Mouse (Mus musculus) spleen, adult 12 weeks (tissue): Measurements from ENCODE around the gene Sh3pxd2b.
A peak's percentile ranks its signal among the peaks of the same experiment; 100 is the strongest.

ENCODE experiments used
- DNase-seq: peaks from one replicate; pipeline ENCODE4 v3.0.0; 2022; ENCODE audit warnings: low spot score

Gene Sh3pxd2b

DNA sequence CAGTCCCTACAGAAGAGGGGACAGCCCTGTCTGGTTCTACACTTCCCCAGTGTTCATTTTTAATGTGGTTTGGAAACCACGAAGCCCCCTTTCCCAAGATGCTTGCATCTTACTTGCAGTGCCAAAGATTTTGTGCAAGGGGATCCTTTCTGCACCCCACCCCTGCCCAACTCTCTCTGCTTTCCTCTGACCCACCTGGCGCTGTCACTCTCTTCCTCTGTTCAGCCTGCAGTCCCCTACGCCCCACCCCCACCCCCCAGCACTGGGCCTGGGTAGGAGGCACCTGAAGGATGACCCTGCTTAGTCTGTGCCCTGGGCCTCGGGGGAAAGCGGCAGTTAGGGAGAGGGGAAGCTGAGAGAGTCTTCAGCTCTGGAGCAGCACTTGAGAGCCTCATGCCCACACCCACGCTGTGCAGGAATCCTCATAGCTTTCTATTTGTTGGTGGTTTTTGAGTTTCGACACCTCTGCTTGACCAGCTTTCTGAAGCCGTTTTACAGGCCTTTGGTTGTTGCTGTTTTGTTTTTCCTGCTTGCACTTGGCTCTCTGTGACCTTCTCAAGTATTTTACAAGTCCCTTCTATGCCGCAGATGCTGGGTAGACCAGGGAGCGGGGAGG lies 77.5 kb downstream of the Sh3pxd2b start:
- no peak for DNase-seq

DNA sequence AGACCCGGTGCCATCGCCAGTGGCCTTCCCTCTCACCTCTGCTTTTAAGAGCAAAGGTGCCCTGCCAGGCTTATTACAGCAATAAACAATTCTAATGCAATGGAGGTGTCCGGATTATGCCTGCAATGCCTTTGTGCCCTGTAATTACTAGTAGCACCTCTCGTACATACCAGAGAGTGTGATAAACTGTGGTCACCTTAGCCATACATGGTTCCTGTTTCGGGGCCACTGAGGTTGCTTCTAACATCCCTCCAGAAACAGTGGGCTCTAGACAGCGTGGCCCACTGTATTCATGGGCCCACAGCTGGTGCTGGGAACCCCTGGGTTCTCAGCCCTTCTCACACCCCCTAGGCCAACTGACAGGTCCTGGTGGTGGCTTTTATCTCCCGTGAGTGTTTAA lies 79.9 kb downstream of the Sh3pxd2b start:
- DNase-seq = no peak

DNA sequence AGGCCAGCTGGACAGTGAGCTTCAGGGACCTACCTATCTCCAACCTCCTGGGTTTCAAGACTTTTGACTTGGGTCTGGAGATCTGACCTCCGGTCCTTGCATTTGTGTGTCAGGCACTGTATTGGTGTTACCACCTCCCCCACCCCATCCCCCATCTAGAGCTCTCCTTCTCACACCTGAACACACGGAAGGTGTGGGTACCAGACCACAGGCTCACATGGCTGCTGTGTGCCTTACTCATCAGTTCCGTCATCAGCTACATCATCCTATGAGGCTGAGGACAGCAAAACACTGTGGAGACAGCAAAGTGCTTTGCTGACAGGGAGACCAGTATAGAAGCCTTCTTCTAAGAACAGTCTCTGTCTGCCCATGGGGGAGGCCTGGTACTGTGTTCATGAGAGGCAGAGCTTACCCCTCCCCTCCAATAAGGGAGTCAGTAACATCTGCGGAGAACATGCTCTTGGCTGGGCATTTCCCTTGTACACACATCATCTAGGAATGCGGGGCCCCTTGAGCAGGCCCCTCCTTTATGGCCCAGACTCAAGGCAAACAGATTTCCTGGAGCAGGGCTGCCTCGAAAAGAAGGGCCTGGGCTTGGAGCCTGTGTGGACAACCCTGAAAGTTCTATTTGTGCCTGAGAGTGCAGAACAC lies 87.9 kb downstream of the Sh3pxd2b start:
- DNase-seq = no peak

DNA sequence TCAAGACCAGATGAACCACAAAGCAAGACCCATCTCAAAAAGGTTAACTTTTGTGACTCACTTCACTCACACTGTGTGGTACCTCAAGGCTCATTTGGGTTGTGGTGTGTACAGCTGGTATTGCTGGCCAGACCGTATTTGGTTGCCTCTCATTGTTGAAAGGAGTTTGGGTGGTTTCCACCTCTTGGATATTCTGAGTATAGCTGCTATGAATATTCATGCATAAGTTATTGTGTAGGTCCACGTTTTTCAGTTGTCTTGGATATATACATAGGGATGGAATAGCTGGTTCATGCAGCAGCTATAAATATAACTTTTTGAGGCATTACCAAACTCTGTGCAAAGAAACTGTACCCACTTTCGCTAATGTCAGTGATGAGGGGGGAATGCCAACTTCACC lies 95.0 kb downstream of the Sh3pxd2b start:
- DNase-seq = no peak

DNA sequence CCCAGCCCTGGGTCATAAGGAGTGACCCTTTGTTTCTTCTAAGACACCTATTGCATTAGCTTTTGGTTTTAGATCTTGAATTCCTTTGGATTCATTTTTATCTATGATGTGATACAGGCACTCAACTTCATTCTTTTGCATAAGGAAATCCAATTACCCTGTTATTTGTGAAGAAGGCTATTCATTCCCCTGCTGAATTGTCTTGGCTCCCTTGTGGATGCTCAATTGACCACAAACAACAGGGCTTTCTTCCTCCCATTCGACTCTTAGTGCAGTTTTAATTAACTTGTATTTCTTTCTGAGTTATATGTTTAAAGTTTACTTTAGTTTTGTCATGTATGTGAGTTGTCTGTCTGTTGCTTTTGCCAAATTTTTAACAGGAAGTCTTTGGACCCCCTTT lies 96.6 kb downstream of the Sh3pxd2b start:
- DNase-seq = no peak

DNA sequence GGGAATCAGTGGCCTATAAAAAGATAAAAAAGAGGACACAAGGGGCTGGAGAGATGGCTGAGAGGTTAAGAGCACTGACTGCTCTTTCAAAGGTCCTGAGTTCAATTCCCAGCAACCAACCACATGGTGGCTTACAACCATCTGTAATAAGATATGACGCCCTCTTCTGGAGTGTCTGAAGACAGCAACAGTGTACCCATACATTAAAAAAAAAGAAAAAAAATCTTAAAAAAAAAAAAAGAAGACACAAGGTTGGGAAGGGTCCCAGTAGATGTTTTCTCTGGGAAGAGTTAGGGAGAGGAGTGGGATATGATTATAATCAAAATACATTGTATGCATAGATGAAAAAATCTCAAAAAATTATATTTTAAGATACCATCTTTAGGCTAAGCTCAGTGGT lies 97.5 kb downstream of the Sh3pxd2b start:
- no peak for DNase-seq

DNA sequence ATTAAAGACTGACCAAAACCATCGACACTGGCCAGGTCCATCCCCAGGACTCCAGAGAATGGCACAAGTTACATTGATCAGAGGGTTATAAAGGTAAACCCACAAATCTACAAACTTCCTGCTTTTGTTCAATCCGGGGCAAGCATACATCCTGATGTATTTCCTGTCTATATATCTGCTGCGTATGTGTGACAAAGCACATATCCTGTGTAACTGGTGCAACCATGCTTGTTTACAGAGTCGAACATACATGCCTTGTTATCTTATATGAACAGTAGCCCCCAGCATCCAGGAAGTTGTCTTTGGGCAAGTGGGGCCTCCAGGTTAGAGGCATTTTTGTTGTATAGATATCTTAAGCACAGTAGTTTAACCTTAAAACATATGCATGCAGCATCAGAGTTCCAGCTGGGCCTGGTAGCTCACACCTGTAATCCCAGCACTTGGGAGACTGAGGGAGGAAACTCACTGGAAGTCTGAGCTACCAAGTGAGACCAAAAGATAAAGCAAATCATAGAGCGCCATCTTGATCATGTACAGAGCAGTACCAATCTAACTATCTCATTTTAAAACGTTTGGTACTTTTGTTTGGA lies 98.1 kb downstream of the Sh3pxd2b start:
- DNase-seq = no peak

DNA sequence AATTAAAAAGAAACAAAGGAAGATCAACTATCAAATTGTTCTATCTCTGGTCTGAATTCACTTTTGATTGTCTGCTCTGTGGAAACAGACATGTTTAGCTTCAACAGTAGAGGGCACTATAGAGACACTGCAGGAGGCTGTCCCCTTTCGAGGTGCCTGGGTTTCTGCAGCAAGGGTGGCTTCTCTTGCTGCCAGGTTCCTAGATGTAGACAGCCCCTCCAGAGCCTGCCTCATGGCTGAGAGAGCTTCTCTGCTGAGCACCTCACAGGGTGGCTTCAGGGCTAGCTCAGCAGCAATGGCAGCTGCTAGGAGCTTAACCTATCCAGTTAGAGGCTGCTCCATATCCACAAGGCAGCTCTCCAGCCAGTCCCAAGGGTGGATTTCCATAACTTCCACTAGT lies 102.6 kb downstream of the Sh3pxd2b start:
- DNase-seq = peak; percentile 3

DNA sequence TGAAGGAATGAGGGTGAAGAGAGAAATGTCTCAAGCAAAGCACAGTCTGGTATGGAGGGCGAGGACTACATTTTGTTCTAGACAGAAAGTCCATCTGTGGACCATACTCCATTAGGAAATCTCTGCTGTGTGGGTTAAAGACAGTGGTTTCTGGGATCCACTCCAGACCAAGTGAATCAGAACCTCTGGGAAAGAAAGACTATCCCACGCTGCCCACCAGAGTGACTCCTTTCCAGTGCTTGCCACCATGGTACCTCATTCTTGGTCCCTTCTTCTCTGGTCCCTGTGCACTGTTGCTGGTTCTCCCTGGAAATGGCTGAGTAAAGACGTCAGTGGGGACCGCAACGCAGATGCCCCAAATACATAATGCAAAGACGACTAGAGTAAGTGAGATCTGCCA lies 103.7 kb downstream of the Sh3pxd2b start:
- no peak for DNase-seq

DNA sequence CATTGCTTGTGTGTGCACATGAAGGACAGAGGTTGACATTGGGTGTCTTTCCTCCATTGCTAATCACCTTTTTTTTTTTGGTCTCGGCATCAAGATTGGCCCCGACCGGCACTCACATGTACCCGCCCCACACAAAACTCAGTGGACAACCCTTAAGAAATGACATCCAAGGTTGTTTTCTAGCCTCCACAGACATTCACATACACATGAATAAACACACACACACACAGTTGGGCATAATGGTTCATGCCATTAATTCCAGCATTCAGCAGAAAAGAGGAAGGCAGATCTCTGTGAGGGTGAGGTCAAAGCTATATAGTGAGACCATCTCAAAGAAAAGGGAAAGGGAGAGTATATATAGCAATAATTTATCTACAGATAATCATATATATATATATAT lies 105.1 kb downstream of the Sh3pxd2b start:
- no peak for DNase-seq

DNA sequence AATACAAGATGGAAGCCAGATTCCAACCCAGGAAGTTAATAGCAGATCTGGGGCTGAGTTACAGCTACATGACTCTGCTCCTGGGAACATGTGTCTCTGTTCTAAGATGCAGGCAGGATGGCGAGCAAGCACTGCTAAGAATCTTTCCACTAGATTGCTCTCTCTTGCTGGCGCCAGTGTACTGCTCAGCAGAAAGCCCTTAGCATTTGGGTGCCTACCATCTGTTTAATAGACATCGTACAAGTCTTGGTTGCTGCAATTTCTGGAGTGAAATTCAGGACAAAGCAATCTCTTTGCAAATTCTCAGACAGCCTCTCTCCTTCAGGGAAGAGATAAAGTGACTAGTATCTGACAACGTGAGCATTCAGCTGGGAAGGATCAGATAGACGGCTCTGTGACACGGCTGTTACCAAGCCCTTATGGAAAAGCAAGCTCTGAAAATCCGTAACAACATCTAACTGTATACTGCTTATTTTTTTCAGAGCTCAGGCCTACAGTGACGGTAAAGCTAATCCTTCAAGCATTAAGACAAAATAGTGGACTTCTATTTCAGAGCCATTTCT lies 105.8 kb downstream of the Sh3pxd2b start:
- no peak for DNase-seq

DNA sequence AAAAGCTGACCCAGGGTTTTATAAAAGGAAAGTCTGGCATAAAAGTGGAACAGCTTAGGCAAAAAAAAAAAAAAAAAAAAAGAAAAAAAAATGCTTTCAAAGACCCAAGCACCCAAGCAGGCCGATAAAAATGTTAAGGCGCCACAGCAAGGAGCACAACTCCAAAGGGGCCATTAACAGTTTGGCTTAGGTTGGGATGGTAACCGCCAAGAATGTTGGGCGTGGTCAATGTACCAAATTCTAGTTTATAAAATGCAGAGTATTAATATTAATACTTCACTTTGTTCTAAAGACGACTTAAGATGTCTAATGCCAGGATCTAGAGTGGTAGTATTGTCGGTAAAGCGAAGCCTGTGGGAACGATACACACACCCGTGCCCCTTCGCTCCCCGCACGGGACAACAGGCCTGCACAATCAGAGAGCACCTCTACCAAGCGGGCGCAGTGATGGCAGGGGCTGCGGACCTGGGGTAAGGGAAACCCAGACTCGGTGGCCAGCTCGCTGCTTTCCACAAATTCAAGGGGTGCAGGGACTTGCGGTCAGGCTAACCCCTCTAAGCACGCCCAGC lies 106.7 kb downstream of the Sh3pxd2b start:
- no peak for DNase-seq

DNA sequence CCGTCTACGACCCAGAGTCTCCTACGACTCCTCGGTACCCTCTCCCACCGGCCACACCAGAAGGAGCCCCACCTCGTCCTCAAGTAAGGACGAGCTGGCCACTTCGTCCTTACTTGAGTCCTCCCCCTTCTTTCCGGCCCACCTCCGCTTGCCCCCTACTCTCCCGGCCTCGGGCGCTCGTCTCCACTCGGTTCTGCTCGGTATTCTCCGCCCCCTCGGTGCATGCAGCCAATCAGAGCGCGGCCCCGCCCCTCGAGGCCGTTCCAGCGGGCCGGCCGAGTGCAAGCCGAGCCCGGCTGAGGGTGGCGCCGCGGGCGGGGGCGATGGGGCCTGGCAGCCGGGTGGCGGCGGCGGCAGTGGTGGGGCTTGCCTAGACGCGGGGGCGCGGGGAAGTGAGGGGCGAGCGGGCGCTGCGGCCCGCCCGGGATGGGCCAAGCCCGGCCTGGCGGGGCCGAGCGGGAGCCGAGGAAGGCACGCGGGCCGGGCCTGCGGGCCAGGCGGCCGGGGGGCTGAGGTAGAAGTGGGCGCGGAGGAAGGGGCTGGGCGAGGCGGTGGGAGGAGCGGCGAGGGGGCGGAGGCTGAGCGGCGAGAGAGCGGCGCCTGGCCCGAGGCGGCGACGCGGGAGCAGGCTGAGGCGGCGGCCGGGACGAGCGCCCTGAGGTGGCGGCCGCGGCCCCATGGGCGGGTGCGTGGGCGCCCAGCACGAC lies 107.3 kb downstream of the Sh3pxd2b start, which contains the start of gene Ubtd2:
Ubtd2 (plus strand) TSS at position 571 of the 707 bp plus-strand sequence.
- DNase-seq = peak; percentile 90

DNA sequence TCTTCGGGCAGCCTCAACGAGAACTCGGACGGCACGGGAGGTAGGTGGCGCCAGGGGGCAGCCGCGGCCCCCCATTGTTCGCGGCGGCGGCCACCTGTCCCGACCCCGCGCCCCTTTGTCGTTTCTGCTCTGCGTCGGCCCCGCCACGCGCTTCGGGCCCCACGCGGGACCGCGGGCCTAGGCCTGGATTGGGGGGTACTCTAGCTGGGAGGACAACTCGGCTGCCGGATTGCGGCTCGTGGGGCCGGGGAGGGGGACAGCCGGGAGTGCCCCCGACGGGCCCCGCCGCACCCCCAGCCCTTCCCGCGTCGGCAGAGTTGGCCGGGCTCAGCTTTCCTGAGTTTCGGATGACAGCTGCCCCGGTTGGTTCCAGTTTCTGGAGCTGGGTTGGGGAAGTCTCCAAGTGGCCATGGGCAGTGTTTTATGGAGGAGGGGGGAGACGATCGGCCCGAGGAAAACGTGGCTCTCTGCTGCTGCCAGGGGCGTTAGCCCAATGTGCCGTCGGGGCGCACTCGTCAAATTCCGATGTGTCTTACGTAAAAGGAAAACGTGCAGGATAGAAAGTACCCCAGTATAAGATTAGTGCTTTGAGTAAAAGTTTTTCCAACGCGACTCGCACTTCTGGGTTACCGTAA lies 108.0 kb downstream of the Sh3pxd2b start:
- DNase-seq = no peak

DNA sequence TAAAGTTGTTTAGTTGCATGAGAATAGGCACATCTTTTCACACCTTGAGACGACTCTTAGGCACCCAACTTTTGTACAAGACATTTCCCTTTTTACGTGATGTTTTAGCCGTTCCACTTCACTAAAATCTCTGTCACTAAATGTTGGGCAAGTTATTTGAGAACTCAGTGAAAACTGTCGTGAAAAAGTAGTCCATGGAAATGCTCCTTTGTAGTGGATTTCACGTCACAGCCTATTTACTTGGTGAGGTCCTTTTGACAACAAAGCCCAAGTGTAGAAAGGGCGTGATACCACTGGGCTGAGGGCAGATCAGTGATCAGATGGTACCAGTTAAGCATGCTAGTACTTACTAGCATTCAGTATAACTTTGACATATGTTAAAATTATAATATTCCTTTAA lies 108.7 kb downstream of the Sh3pxd2b start:
- DNase-seq = no peak

DNA sequence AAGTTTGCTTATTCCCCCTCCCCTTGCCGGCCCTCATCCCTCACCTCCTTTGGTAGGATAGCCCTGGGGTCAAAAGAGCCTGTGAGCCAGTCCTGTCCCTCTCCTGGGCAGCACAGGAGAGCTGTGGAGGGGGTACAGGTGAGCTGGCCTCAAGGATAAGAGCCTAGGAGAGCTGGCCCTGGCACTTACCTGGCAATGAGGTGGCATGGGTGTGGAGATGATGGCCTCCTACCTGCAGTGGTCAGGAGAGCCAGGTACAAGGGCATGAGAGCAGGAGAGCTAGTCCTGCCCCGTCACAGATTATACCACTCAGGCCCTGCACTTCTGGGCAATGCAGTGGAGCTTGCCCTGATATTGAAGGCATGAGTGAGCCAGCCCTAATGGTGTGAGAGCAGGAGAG lies 116.7 kb downstream of the Sh3pxd2b start:
- no peak for DNase-seq

DNA sequence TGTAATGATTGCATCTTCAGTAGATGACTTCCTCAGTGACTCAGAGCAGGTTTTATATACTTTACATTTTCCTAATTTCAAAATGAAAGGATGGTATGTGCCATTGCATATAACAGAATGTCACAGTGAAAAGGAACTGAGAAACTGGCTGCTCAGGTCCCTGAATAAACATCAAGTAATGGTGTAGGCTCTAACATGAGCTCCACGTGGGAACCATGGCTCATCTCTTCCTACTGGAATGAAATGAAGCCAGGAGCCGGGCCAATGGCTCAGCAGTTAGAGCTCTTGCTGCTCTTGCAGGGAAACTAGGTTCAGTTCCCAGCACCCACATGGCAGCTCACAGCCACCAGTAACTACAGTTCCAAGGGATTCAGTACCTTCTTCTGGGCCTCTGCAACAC lies 124.3 kb downstream of the Sh3pxd2b start:
- no peak for DNase-seq

DNA sequence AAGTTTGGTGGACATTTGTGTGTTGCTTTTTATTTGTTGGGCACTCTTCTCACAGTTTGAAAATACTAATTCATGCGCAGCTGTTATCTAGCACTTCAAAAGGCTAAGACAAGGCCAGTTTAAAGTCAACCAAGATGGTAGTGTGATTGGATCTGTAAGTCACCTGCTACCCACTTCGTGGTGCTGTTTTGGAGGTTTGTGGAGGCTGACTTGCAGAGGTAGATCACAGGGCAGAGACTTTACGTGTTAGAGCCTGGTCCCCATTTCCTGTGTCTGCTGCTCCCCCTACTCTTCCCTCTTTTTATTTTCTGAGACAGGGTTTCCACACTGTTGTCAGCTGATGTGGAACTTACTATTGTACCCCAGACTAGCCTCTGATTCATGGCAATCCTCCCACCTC lies 127.1 kb downstream of the Sh3pxd2b start:
- DNase-seq = no peak

DNA sequence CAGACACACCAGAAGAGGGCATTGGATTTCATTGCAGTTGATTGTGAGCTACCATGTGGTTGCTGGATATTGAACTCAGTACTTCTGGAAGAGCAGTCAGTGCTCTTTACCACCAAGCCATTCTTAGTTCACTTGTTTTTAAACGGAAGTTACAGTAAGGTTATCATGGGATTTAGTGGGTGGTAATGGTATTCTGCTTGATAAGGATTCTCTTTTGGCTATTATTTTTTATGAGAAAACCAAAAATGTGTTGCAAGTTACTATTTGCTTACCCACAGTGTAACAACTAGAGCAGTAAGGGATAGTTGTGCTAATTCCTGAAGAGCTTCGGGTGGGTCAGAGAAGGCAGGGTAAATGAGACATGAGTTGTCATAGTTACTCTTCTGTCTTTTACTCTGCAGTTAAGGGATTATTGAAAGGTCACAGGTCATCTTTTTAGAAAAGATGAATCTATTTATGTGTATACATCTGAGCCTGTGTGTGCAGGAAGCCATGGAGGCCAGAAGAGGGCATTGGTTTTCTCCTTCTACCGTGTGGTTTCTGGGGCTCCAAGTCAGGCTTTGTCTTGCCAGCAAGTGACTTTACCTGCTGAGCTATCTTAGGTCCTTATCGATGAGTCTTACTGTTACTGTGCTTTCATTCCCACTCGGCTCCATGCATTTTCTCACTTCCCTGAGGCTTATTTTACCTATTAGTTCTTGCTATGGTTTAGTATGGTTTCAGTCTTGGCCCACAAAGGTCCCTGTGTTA lies 128.0 kb downstream of the Sh3pxd2b start:
- no peak for DNase-seq
